Mouse (Mus musculus) c-Kit-positive CD71-positive TER-119-negative erythroid progenitor cells, embryonic 14.5 days (primary cell): ENCODE results near the gene Zfp747.
"Not testable (repeated sequence)": the region's sequence is repeated elsewhere in the genome, so short reads cannot be mapped to it uniquely, and the experiment has no call there.

Experiments used
- DNase-seq: peaks from one replicate; pipeline ENCODE4 v3.0.0-alpha.2; 2013; ENCODE audit warnings: low read depth

The Zfp747 gene

GRCm38 (mm10) chr7:127371213-127371612 lies 4.6 kb downstream of the Zfp747 start:
- no peak for DNase-seq

GRCm38 (mm10) chr7:127366249-127366648 lies 9.6 kb downstream of the Zfp747 start:
- DNase-seq, result no peak

GRCm38 (mm10) chr7:127364166-127364565 lies 11.7 kb downstream of the Zfp747 start:
- no peak for DNase-seq

- no peak for DNase-seq
Observed at GRCm38 (mm10) chr7:127363475-127363921, 12.4 kb downstream of the Zfp747 start.

- DNase-seq, result not testable (repeated sequence)
Observed at GRCm38 (mm10) chr7:127362418-127362817, 13.4 kb downstream of the Zfp747 start.

- DNase-seq, result no peak
Observed at GRCm38 (mm10) chr7:127361449-127361848, 14.4 kb downstream of the Zfp747 start.

GRCm38 (mm10) chr7:127360265-127360664 lies 15.6 kb downstream of the Zfp747 start:
- no peak for DNase-seq

GRCm38 (mm10) chr7:127358472-127358871 lies 17.4 kb downstream of the Zfp747 start:
- DNase-seq, result no peak

- DNase-seq, result no peak
Observed at GRCm38 (mm10) chr7:127357871-127358270, 18.0 kb downstream of the Zfp747 start.

GRCm38 (mm10) chr7:127355796-127356195 lies 20.1 kb downstream of the Zfp747 start:
- no peak for DNase-seq

- no peak for DNase-seq
Observed at GRCm38 (mm10) chr7:127351230-127352004, 24.4 kb downstream of the Zfp747 start.

GRCm38 (mm10) chr7:127346676-127347075 lies 29.2 kb downstream of the Zfp747 start:
- no peak for DNase-seq

- peak; percentile 78 for DNase-seq
Observed at GRCm38 (mm10) chr7:127345512-127346325, 30.1 kb downstream of the Zfp747 start, which contains the start of gene Zfp768. Gene Zfp768 (minus strand): TSS chr7:127345589.

- no peak for DNase-seq
Observed at GRCm38 (mm10) chr7:127345092-127345491, 30.8 kb downstream of the Zfp747 start.

- DNase-seq, result no peak
Observed at GRCm38 (mm10) chr7:127344371-127344770, 31.5 kb downstream of the Zfp747 start.

GRCm38 (mm10) chr7:127343351-127344019 lies 32.4 kb downstream of the Zfp747 start:
- no peak for DNase-seq

GRCm38 (mm10) chr7:127342888-127343287 lies 33.0 kb downstream of the Zfp747 start:
- DNase-seq, result no peak

- DNase-seq, result no peak
Observed at GRCm38 (mm10) chr7:127342332-127342731, 33.5 kb downstream of the Zfp747 start.

- DNase-seq, result not testable (repeated sequence)
Observed at GRCm38 (mm10) chr7:127341861-127342260, 34.0 kb downstream of the Zfp747 start.

- no peak for DNase-seq
Observed at GRCm38 (mm10) chr7:127341356-127341755, 34.5 kb downstream of the Zfp747 start.

- no peak for DNase-seq
Observed at GRCm38 (mm10) chr7:127337636-127338035, 38.2 kb downstream of the Zfp747 start.

- no peak for DNase-seq
Observed at GRCm38 (mm10) chr7:127335604-127336003, 40.2 kb downstream of the Zfp747 start.
